Mouse (Mus musculus) myocyte (in vitro differentiated cells): Measurements from ENCODE around the gene Efcab8. TPM values are rescaled to one million over a fixed set of nuclear protein-coding genes. Genes with fewer than 3 reads are reported as not detected.

ENCODE experiments used
- H3K27me3 ChIP-seq: one replicate; pipeline ENCODE4 v1.6.1; 2011; ENCODE audit not compliant: control insufficient read depth, insufficient read depth, insufficient read length
- H3K36me3 ChIP-seq: one replicate; pipeline ENCODE4 v1.6.1; 2011; ENCODE audit not compliant: control insufficient read depth, insufficient read depth
- H3K4me2 ChIP-seq: one replicate; pipeline ENCODE4 v1.6.1; 2011; ENCODE audit warnings: low read depth, control low read depth
- H3K4me3 ChIP-seq: one replicate; pipeline ENCODE4 v1.5.1; 2011; ENCODE audit warnings: mild to moderate bottlenecking, control low read depth, moderate library complexity
- H3K79me2 ChIP-seq: one replicate; pipeline ENCODE4 v1.6.1; 2011; ENCODE audit not compliant: control insufficient read depth, insufficient read depth
- H3ac ChIP-seq: one replicate; pipeline ENCODE4 v1.6.1; 2011; ENCODE audit not compliant: control insufficient read depth, insufficient read length
- CEBPB ChIP-seq: IDR thresholded peaks from 2 replicates; pipeline ENCODE4 v1.6.1; 2011; ENCODE audit warnings: mild to moderate bottlenecking, moderate library complexity; ENCODE audit not compliant: poor library complexity, insufficient read depth, severe bottlenecking
- E2F4 ChIP-seq: IDR thresholded peaks from one replicate; pipeline ENCODE4 v1.6.1; 2011; ENCODE audit warnings: mild to moderate bottlenecking, control low read depth, moderate library complexity; ENCODE audit not compliant: insufficient read depth
- MAX ChIP-seq: IDR thresholded peaks from one replicate; pipeline ENCODE4 v1.6.1; 2011; ENCODE audit warnings: low read depth, mild to moderate bottlenecking, control low read depth
- MYOD1 ChIP-seq, 3 experiments: IDR thresholded peaks; one replicate each; pipeline ENCODE4 v1.6.1; 2011; ENCODE audit warnings: control low read depth in 2 of 3, low read depth in 2 of 3, mild to moderate bottlenecking in 2 of 3, moderate library complexity in 1 of 3; ENCODE audit not compliant: insufficient read length in 2 of 3, control insufficient read depth in 1 of 3
- MYOG ChIP-seq, 3 experiments: IDR thresholded peaks; one replicate each; pipeline ENCODE4 v1.6.1; 2011; ENCODE audit warnings: control low read depth in 2 of 3, low read depth in 2 of 3, mild to moderate bottlenecking in 2 of 3; ENCODE audit not compliant: insufficient read length in 2 of 3, control insufficient read depth in 1 of 3, insufficient read depth in 1 of 3
- POLR2A ChIP-seq: IDR thresholded peaks from one replicate; pipeline ENCODE4 v1.6.1; 2011; ENCODE audit warnings: low read depth, mild to moderate bottlenecking, control low read depth, moderate library complexity; ENCODE audit not compliant: insufficient read length
- POLR2AphosphoS2 ChIP-seq: IDR thresholded peaks from one replicate; pipeline ENCODE4 v1.6.1; 2011; ENCODE audit warnings: low read depth, control low read depth; ENCODE audit not compliant: insufficient read length
- REST ChIP-seq: IDR thresholded peaks from one replicate; pipeline ENCODE4 v1.6.1; 2011; ENCODE audit warnings: mild to moderate bottlenecking, control low read depth, moderate library complexity; ENCODE audit not compliant: insufficient read depth, insufficient read length
- SRF ChIP-seq: IDR thresholded peaks from one replicate; pipeline ENCODE4 v1.6.1; 2011; ENCODE audit warnings: low read depth; ENCODE audit not compliant: control insufficient read depth, insufficient read length
- TCF12 ChIP-seq: IDR thresholded peaks from one replicate; pipeline ENCODE4 v1.6.1; 2011; ENCODE audit warnings: mild to moderate bottlenecking, control low read depth; ENCODE audit not compliant: poor library complexity, insufficient read depth, severe bottlenecking
- TCF3 ChIP-seq: IDR thresholded peaks from one replicate; pipeline ENCODE4 v1.6.1; 2011; ENCODE audit warnings: low read depth, control low read depth; ENCODE audit not compliant: insufficient read length
- USF1 ChIP-seq: IDR thresholded peaks from one replicate; pipeline ENCODE4 v1.6.1; 2011; ENCODE audit warnings: low read depth, mild to moderate bottlenecking, control low read depth, moderate library complexity
- polyA plus RNA-seq: library from polyadenylated mRNA; unstranded; fragments of >200 nt; fragmentation: generic; extraction: Trizol; gene quantifications from one replicate; pipeline ENCODE4 v1.2.1, GENCODE M21; 2012; ENCODE audit warnings: missing spikeins

The Efcab8 gene
- 0.04 TPM for polyA plus RNA-seq

GRCm38 (mm10) chr2:153779394-153779981, at the start of gene Efcab8:
TSS of gene Efcab8 (plus strand) at chr2:153779931.
- Histone ChIP-seq H3K27me3 (no peaks in the 10 kb centered on the region), H3K79me2 (no peaks in the 10 kb centered on the region), H3K36me3 (no peaks in the 10 kb centered on the region), H3K4me3 (no peak within 1 kb of the TSS), H3K4me2 (peak within 1 kb of the TSS; percentile 24), H3ac (no peak within 1 kb of the TSS)
- TF ChIP-seq TCF12 (no peak), E2F4 (no peak), MYOG (IDR thresholded peaks at IDR 0.05; ENCODE audit: control insufficient read depth in 1 of 3, insufficient read depth in 1 of 3, insufficient read length in 2 of 3, low read depth in 2 of 3) (no peak), MYOD1 (IDR thresholded peaks at IDR 0.05; ENCODE audit: control insufficient read depth in 1 of 3, insufficient read length in 2 of 3, low read depth in 2 of 3) (no peak), REST (no peak), SRF (no peak), MAX (no peak)

- Histone ChIP-seq H3ac (no peak overlapping the region), H3K4me2 (no peak overlapping the region)
- TF ChIP-seq TCF3 (no peak), MYOG (IDR thresholded peaks at IDR 0.05; ENCODE audit: control insufficient read depth in 1 of 3, insufficient read depth in 1 of 3, insufficient read length in 2 of 3, low read depth in 2 of 3) (no peak), TCF12 (no peak), E2F4 (no peak), USF1 (no peak), CEBPB (no peak), REST (no peak), POLR2AphosphoS2 (no peak), POLR2A (no peak), MYOD1 (IDR thresholded peaks at IDR 0.05; ENCODE audit: control insufficient read depth in 1 of 3, insufficient read length in 2 of 3, low read depth in 2 of 3) (no peak), SRF (no peak)
These were observed 45.7 kb upstream of the Efcab8 start for GRCm38 (mm10) chr2:153734033-153734432.

GRCm38 (mm10) chr2:153740500-153741436, 39.0 kb upstream of the Efcab8 start, which contains the start of gene Mapre1:
TSS of gene Mapre1 (plus strand) at chr2:153741274.
- Histone ChIP-seq H3K4me2 (peak within 1 kb of the TSS; percentile 100), H3K27me3 (peaks cover 6% of the 10 kb centered on the region), H3ac (peak within 1 kb of the TSS; percentile 54), H3K79me2 (peaks cover 44% of the 10 kb centered on the region), H3K36me3 (no peaks in the 10 kb centered on the region), H3K4me3 (peak within 1 kb of the TSS; percentile 84)
- TF ChIP-seq MAX (no peak), USF1 (peak; percentile 100), TCF12 (no peak), REST (no peak), TCF3 (no peak), SRF (peak; percentile 93), CEBPB (no peak), POLR2A (peak; percentile 42), E2F4 (peak; percentile 61), POLR2AphosphoS2 (peak; percentile 66), MYOD1 (IDR thresholded peaks at IDR 0.05; ENCODE audit: control insufficient read depth in 1 of 3, insufficient read length in 2 of 3, low read depth in 2 of 3) (peak in 2 of 3 experiments; percentile 28 to 44), MYOG (IDR thresholded peaks at IDR 0.05; ENCODE audit: control insufficient read depth in 1 of 3, insufficient read depth in 1 of 3, insufficient read length in 2 of 3, low read depth in 2 of 3) (peak in 2 of 3 experiments; percentile 55 to 62)

More at GRCm38 (mm10) chr2:153734033-153734432, 45.7 kb upstream of the Efcab8 start:
- peaks cover 16% of the 10 kb centered on the region for H3K27me3 ChIP-seq
- H3K4me3 ChIP-seq = no peak overlapping the region
- H3K36me3 ChIP-seq = no peaks in the 10 kb centered on the region
- no peaks in the 10 kb centered on the region for H3K79me2 ChIP-seq

- no peak for TF ChIP-seq MAX
- no peak for TF ChIP-seq POLR2A
- no peak for TF ChIP-seq REST
- no peak for TF ChIP-seq CEBPB
- no peak for TF ChIP-seq MYOG (IDR thresholded peaks at IDR 0.05; ENCODE audit: control insufficient read depth in 1 of 3, insufficient read depth in 1 of 3, insufficient read length in 2 of 3, low read depth in 2 of 3)
- TF ChIP-seq POLR2AphosphoS2 = peak; percentile 43
- no peak for TF ChIP-seq TCF3
These were observed 38.2 kb upstream of the Efcab8 start for GRCm38 (mm10) chr2:153741437-153742065.

More at GRCm38 (mm10) chr2:153741437-153742065, 38.2 kb upstream of the Efcab8 start:
- Histone ChIP-seq H3ac (peak overlapping the region; percentile 54), H3K36me3 (no peaks in the 10 kb centered on the region), H3K4me2 (peak overlapping the region; percentile 86), H3K4me3 (peak overlapping the region; percentile 84), H3K27me3 (no peaks in the 10 kb centered on the region), H3K79me2 (peaks cover 52% of the 10 kb centered on the region)
